Mouse (Mus musculus) layer of hippocampus, postnatal 25 days (tissue): ENCODE data around the gene Ifi205. TPM values are rescaled to one million over a fixed set of nuclear protein-coding genes. Genes with fewer than 3 reads are reported as not detected.

Source experiments
- DNase-seq, 2 experiments: peaks; one replicate each; pipeline ENCODE4 v3.0.0; 2022; ENCODE audit warnings: mixed read lengths in 2 of 2, low spot score in 1 of 2; ENCODE audit errors: extremely low spot score in 1 of 2
- total RNA-seq, 2 experiments: library from RNA; stranded (reverse); gene quantifications; 2 replicates each; pipeline ENCODE4 v1.2.3; 2021

Gene Ifi205
- total RNA-seq, 2 experiments from 2014 or later: not detected

DNA sequence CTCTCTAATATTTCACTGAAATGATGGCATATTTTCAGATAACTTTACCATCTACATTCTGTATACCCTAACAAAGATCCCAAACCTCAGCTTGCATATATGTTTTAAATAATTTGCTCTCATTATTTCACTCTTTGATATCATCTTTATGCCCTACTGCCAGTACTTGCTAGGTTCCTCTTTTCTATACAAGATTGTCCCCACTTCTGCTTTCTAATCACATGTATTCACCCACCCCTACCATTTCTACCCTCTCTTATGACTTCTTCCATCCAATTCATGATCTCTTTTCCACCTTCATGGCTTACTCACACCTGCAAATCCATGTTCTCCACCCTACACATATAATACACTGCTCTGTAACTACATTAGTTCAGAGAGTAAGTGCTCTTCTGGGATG, 54.0 kb downstream of the Ifi205 start:
- DNase-seq: no peak

DNA sequence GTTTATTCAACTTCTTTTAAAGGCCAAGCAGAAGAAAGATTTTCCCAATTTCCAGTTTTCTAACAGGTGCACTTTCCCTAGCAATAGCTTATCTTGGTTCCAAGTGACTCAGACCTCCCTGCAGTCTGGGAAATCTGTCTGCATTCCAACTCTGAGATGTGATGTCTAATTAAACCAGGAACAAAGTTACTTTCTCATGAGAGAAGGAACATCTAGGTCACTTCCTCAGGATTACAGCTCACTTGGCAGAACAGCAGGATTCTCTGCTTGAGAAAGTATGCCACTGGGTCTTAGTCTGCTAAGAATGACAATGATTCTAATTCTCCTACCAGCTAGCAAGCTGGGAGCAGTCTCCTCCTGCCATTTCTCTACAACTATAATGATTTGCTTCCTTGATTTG, 58.5 kb downstream of the Ifi205 start:
- no peak for DNase-seq

Other genes with a start within 250 kb of the Ifi205 start
- gene Ifi211, start 118.8 kb downstream of the Ifi205 start, total RNA-seq: not detected
- 10 to 100 TPM in 1 of 2 experiments, 1 to 10 TPM in 1; 9.9 to 12.0 TPM for gene Mndal, start 89.3 kb downstream of the Ifi205 start, total RNA-seq
- 1 to 10 TPM; 4.8 to 6.3 TPM for gene Ifi203, start 89.1 kb downstream of the Ifi205 start, total RNA-seq
- not detected for gene Ifi202b, start 49.1 kb downstream of the Ifi205 start, total RNA-seq
- not detected for gene Olfr433, start 8.9 kb upstream of the Ifi205 start, total RNA-seq
- gene Olfr432, start 17.4 kb upstream of the Ifi205 start, total RNA-seq: not detected
- not detected for gene Olfr430, start 34.8 kb upstream of the Ifi205 start, total RNA-seq
- not detected for gene Olfr429, start 52.5 kb upstream of the Ifi205 start, total RNA-seq
- gene Olfr427, start 65.1 kb upstream of the Ifi205 start, total RNA-seq: not detected
- gene Olfr231, start 89.4 kb upstream of the Ifi205 start, total RNA-seq: not detected
- not detected for gene Olfr424, start 99.7 kb upstream of the Ifi205 start, total RNA-seq
- gene Olfr420, start 123.8 kb upstream of the Ifi205 start, total RNA-seq: not detected
- gene Spta1, start 141.0 kb upstream of the Ifi205 start, total RNA-seq: under 1 TPM; 0.07 to 0.12 TPM
- not detected for gene Olfr419, start 220.3 kb upstream of the Ifi205 start, total RNA-seq